Mouse (Mus musculus): Measurements from ENCODE around the gene Zfp119b. TPM values are rescaled to one million over a fixed set of nuclear protein-coding genes. Genes with fewer than 3 reads are reported as not detected.
"Not testable (repeated sequence)": the region's sequence is repeated elsewhere in the genome, so short reads cannot be mapped to it uniquely, and the experiment has no call there.

Zfp119b gene
- total RNA-seq, 2 experiments from 2014 or later = 2.6 to 2.9 TPM

- ATAC-seq (replicated peaks; ENCODE audit: low FRiP score, poor library complexity, severe bottlenecking) = no peak
Measured at GRCm38 (mm10) chr17:55903687-55904086, 45.6 kb downstream of the Zfp119b start.

GRCm38 (mm10) chr17:55903087-55903486 is 46.2 kb downstream of the Zfp119b start:
- ATAC-seq (replicated peaks; ENCODE audit: low FRiP score, poor library complexity, severe bottlenecking) = no peak

GRCm38 (mm10) chr17:55892406-55892955 is 56.8 kb downstream of the Zfp119b start:
- ATAC-seq (replicated peaks; ENCODE audit: low FRiP score, poor library complexity, severe bottlenecking) = not testable (repeated sequence)

Other genes starting within 250 kb of the Zfp119b start
- gene Pot1b, start 236.9 kb downstream of the Zfp119b start, total RNA-seq (2015; ENCODE audit: low replicate concordance) = 7.5 and 16.1 TPM in 2 replicates
- gene Pot1b, start 236.9 kb downstream of the Zfp119b start, total RNA-seq (2017; ENCODE audit: low replicate concordance) = 21.2 and 34.3 TPM in 2 replicates
- gene Adgre4, start 199.5 kb downstream of the Zfp119b start, total RNA-seq (2015; ENCODE audit: low replicate concordance) = 16.3 and 19.8 TPM in 2 replicates
- gene Adgre4, start 199.5 kb downstream of the Zfp119b start, total RNA-seq (2017; ENCODE audit: low replicate concordance) = 6.3 and 7.5 TPM in 2 replicates
- gene Zfp119a, start 70.6 kb downstream of the Zfp119b start, total RNA-seq (2015; ENCODE audit: low replicate concordance) = 4.6 TPM in 1 of 2 replicates, not detected in the other
- gene Zfp119a, start 70.6 kb downstream of the Zfp119b start, total RNA-seq (2017; ENCODE audit: low replicate concordance) = 1.1 TPM in 1 of 2 replicates, not detected in the other
- 7.5 and 15.9 TPM in 2 replicates for gene Zfp959, start 57.4 kb downstream of the Zfp119b start, total RNA-seq (2015; ENCODE audit: low replicate concordance)
- gene Zfp959, start 57.4 kb downstream of the Zfp119b start, total RNA-seq (2017; ENCODE audit: low replicate concordance) = 1.4 and 6.3 TPM in 2 replicates
- 6.1 and 9.4 TPM in 2 replicates for gene Ebi3, start 3.1 kb upstream of the Zfp119b start, total RNA-seq (2015; ENCODE audit: low replicate concordance)
- 4.9 and 5.4 TPM in 2 replicates for gene Ebi3, start 3.1 kb upstream of the Zfp119b start, total RNA-seq (2017; ENCODE audit: low replicate concordance)
- 1.0 and 14.0 TPM in 2 replicates for gene Yju2, start 9.6 kb upstream of the Zfp119b start, total RNA-seq (2015; ENCODE audit: low replicate concordance)
- 5.7 and 10.5 TPM in 2 replicates for gene Yju2, start 9.6 kb upstream of the Zfp119b start, total RNA-seq (2017; ENCODE audit: low replicate concordance)
- gene Shd, start 21.0 kb upstream of the Zfp119b start, total RNA-seq (2015; ENCODE audit: low replicate concordance) = not detected in 2 replicates
- gene Shd, start 21.0 kb upstream of the Zfp119b start, total RNA-seq (2017; ENCODE audit: low replicate concordance) = not detected in 2 replicates
- not detected in 2 replicates for gene Fsd1, start 37.0 kb upstream of the Zfp119b start, total RNA-seq (2015; ENCODE audit: low replicate concordance)
- gene Fsd1, start 37.0 kb upstream of the Zfp119b start, total RNA-seq (2017; ENCODE audit: low replicate concordance) = not detected in 2 replicates
- not detected in 2 replicates for gene Stap2, start 56.1 kb upstream of the Zfp119b start, total RNA-seq (2015; ENCODE audit: low replicate concordance)
- 1.3 TPM in 1 of 2 replicates, not detected in the other for gene Stap2, start 56.1 kb upstream of the Zfp119b start, total RNA-seq (2017; ENCODE audit: low replicate concordance)
- gene Mpnd, start 56.2 kb upstream of the Zfp119b start, total RNA-seq (2015; ENCODE audit: low replicate concordance) = 3.3 and 5.4 TPM in 2 replicates
- gene Mpnd, start 56.2 kb upstream of the Zfp119b start, total RNA-seq (2017; ENCODE audit: low replicate concordance) = 6.1 and 7.8 TPM in 2 replicates
- 7.5 and 10.9 TPM in 2 replicates for gene Sh3gl1, start 87.1 kb upstream of the Zfp119b start, total RNA-seq (2015; ENCODE audit: low replicate concordance)
- 10.0 and 11.4 TPM in 2 replicates for gene Sh3gl1, start 87.1 kb upstream of the Zfp119b start, total RNA-seq (2017; ENCODE audit: low replicate concordance)
- 6.1 and 16.3 TPM in 2 replicates for gene Chaf1a, start 90.9 kb upstream of the Zfp119b start, total RNA-seq (2015; ENCODE audit: low replicate concordance)
- 18.5 and 25.2 TPM in 2 replicates for gene Chaf1a, start 90.9 kb upstream of the Zfp119b start, total RNA-seq (2017; ENCODE audit: low replicate concordance)
- gene Ubxn6, start 125.5 kb upstream of the Zfp119b start, total RNA-seq (2015; ENCODE audit: low replicate concordance) = 3.1 and 3.6 TPM in 2 replicates
- 5.3 and 15.2 TPM in 2 replicates for gene Ubxn6, start 125.5 kb upstream of the Zfp119b start, total RNA-seq (2017; ENCODE audit: low replicate concordance)
- gene Hdgfl2, start 130.1 kb upstream of the Zfp119b start, total RNA-seq (2015; ENCODE audit: low replicate concordance) = 20.0 and 61.4 TPM in 2 replicates
- gene Hdgfl2, start 130.1 kb upstream of the Zfp119b start, total RNA-seq (2017; ENCODE audit: low replicate concordance) = 46.6 and 75.3 TPM in 2 replicates
- not detected in 2 replicates for gene Plin4, start 160.3 kb upstream of the Zfp119b start, total RNA-seq (2015; ENCODE audit: low replicate concordance)
- not detected in 2 replicates for gene Plin4, start 160.3 kb upstream of the Zfp119b start, total RNA-seq (2017; ENCODE audit: low replicate concordance)
- gene Plin5, start 168.1 kb upstream of the Zfp119b start, total RNA-seq (2015; ENCODE audit: low replicate concordance) = 0.58 TPM in 1 of 2 replicates, not detected in the other
- gene Plin5, start 168.1 kb upstream of the Zfp119b start, total RNA-seq (2017; ENCODE audit: low replicate concordance) = 0.60 and 0.98 TPM in 2 replicates
- gene Lrg1, start 172.5 kb upstream of the Zfp119b start, total RNA-seq (2015; ENCODE audit: low replicate concordance) = 6.7 and 9.4 TPM in 2 replicates
- 4.5 and 11.8 TPM in 2 replicates for gene Lrg1, start 172.5 kb upstream of the Zfp119b start, total RNA-seq (2017; ENCODE audit: low replicate concordance)
- 0.19 TPM in 1 of 2 replicates, not detected in the other for gene Sema6b, start 190.8 kb upstream of the Zfp119b start, total RNA-seq (2015; ENCODE audit: low replicate concordance)
- 0.56 and 1.4 TPM in 2 replicates for gene Sema6b, start 190.8 kb upstream of the Zfp119b start, total RNA-seq (2017; ENCODE audit: low replicate concordance)
- 0.38 and 0.84 TPM in 2 replicates for gene Tnfaip8l1, start 213.0 kb upstream of the Zfp119b start, total RNA-seq (2015; ENCODE audit: low replicate concordance)
- gene Tnfaip8l1, start 213.0 kb upstream of the Zfp119b start, total RNA-seq (2017; ENCODE audit: low replicate concordance) = 0.28 TPM in 1 of 2 replicates, not detected in the other
- 7.9 and 20.5 TPM in 2 replicates for gene Mydgf, start 234.4 kb upstream of the Zfp119b start, total RNA-seq (2015; ENCODE audit: low replicate concordance)
- gene Mydgf, start 234.4 kb upstream of the Zfp119b start, total RNA-seq (2017; ENCODE audit: low replicate concordance) = 12.0 and 14.9 TPM in 2 replicates